Mouse (Mus musculus) bone marrow macrophage, adult 2 months (primary cell): ENCODE measurements at regions not wholly inside any gene's neighbourhood (a gene's known extent, or its start where the extent isn't known, plus 50 kb on each side); places are given as distances from the start of the nearest gene placed in this dataset.

Experiments used
- CTCF ChIP-seq: IDR thresholded peaks from 2 replicates; pipeline ENCODE4 v1.5.1; 2012; ENCODE audit warnings: low read depth, mild to moderate bottlenecking, low read length, moderate library complexity
- POLR2A ChIP-seq: IDR thresholded peaks from 2 replicates; pipeline ENCODE4 v1.6.1; 2012; ENCODE audit warnings: mild to moderate bottlenecking, low read depth, low read length, borderline replicate concordance

- TF ChIP-seq POLR2A, result no peak
- TF ChIP-seq CTCF, result no peak
These were observed 462.1 kb upstream of the Robo2 start for GRCm38 (mm10) chr16:74873756-74874155.
